Mouse (Mus musculus) CH12.LX (cell line): ENCODE results near the gene Vps41.

ENCODE experiments used
- CHD2 ChIP-seq: IDR thresholded peaks from 2 replicates; pipeline ENCODE4 v1.6.1; 2011; ENCODE audit warnings: low read length, improper control_type of control experiment
- CTCF ChIP-seq, 2 experiments: IDR thresholded peaks in 1 of 2; conservative IDR thresholded peaks in 1 of 2; 2 replicates each; pipeline ENCODE4 v1.5.1; 2011 to 2012; ENCODE audit warnings: low read depth in 2 of 2, low read length in 2 of 2, improper control_type of control experiment in 1 of 2, inconsistent platforms in 1 of 2, mild to moderate bottlenecking in 1 of 2, moderate library complexity in 1 of 2
- E2F4 ChIP-seq: IDR thresholded peaks from 2 replicates; pipeline ENCODE4 v1.6.1; 2011; ENCODE audit warnings: low read depth, low read length, improper control_type of control experiment; ENCODE audit not compliant: insufficient replicate concordance
- EP300 ChIP-seq: IDR thresholded peaks from 2 replicates; pipeline ENCODE4 v1.6.1; 2011; ENCODE audit warnings: low read length, improper control_type of control experiment
- MAZ ChIP-seq: IDR thresholded peaks from 2 replicates; pipeline ENCODE4 v1.6.1; 2012; ENCODE audit warnings: low read depth, mild to moderate bottlenecking, inconsistent platforms, low read length, improper control_type of control experiment, moderate library complexity
- MXI1 ChIP-seq: IDR thresholded peaks from 2 replicates; pipeline ENCODE4 v1.6.1; 2011; ENCODE audit warnings: mild to moderate bottlenecking, low read depth, low read length, improper control_type of control experiment
- NRF1 ChIP-seq: IDR thresholded peaks from 2 replicates; pipeline ENCODE4 v1.6.1; 2014; ENCODE audit warnings: low read depth, mild to moderate bottlenecking, inconsistent platforms, low read length, improper control_type of control experiment, moderate library complexity
- POLR2A ChIP-seq: IDR thresholded peaks from 2 replicates; pipeline ENCODE4 v1.6.1; 2011; ENCODE audit warnings: low read depth, mild to moderate bottlenecking, improper control_type of control experiment, low read length
- SMC3 ChIP-seq: IDR thresholded peaks from 2 replicates; pipeline ENCODE4 v1.6.1; 2011; ENCODE audit warnings: low read depth, low read length, improper control_type of control experiment
- ZC3H11A ChIP-seq: IDR thresholded peaks from 2 replicates; pipeline ENCODE4 v1.6.1; 2012; ENCODE audit warnings: low read depth, mild to moderate bottlenecking, inconsistent platforms, low read length, improper control_type of control experiment

DNA sequence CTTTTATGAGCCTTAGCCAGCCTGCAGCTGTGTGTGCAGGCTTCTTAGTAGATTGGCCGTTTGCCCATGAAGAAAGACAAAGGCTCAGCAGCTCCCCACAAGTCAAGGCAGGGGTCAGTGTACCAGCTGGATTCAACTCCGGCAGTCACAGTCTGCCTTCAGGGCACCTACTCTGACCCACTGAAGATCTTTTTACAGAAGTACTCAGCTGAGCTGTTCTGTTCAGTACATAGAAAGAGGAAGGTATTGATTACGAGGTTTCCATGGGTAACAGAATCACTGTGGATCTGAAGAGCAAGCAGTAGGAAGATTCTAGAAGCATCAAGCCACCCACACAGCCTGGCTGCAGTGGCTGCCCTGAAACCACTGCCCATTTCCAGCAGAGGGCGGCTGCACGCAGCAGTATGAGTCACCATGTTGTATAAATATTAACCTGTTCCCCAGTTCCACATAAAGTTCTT, 151.0 kb downstream of the Vps41 start:
- TF ChIP-seq CTCF (conservative IDR thresholded peaks at IDR 0.05 in 1 of 2, IDR thresholded peaks at IDR 0.05 in 1 of 2; ENCODE audit: low read depth in 2 of 2, low read length in 2 of 2) = peak; percentile 16 to 45; a peak in 2 of 4 replicates
- TF ChIP-seq POLR2A = no peak
- no peak for TF ChIP-seq ZC3H11A
- TF ChIP-seq E2F4 = no peak
- no peak for TF ChIP-seq EP300
- no peak for TF ChIP-seq CHD2
- TF ChIP-seq NRF1 = no peak
- TF ChIP-seq MXI1 = no peak
- TF ChIP-seq MAZ = no peak
- peak; percentile 38 for TF ChIP-seq SMC3
